Mouse (Mus musculus): ENCODE measurements at regions not wholly inside any gene's neighbourhood (a gene's known extent, or its start where the extent isn't known, plus 50 kb on each side); places are given as distances from the start of the nearest gene placed in this dataset.
"Not testable (repeated sequence)": the region's sequence is repeated elsewhere in the genome, so short reads cannot be mapped to it uniquely, and the experiment has no call there.

DNA sequence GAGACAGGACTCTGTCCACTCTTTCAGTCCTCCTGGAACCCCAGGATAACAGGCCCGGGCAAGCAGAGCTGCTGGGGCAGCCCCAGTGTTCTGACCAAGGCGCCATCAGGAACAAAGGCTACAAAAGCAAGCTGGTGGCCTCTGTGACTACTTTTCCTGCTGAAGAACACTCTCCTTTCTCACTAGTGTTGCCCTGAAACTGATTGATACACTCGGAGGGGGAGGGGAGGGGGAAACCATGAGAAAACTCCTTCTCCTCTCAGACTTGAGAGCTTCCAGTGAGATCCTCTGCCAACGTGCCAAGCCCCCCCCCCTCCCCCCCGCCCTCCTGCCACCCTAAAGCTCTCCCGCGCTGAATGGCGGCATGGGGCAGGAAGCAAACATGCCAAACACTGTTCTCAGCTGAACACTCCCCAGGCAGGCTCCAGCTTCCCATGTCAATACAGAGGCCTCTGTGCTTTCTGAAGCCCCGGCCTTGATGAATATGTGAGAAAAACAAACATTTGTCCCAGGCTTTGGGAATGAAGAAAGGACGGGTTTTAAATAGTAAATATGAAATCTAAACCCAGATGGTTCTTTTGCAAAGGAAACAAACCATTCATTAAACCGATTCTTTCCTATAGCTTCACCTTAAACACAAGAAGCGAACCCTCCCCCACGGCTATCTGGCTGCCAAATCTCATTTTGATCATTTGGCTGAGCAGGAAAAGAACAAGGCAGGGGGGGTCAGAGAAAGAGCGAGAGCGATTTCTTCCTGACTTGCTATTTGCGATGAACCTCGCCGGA is 166.3 kb upstream of the Rgma start:
- DNase-seq: no peak
- intact Hi-C loops (cut with DNase I; ENCODE audit: low total_unique reads): no loop called here

DNA sequence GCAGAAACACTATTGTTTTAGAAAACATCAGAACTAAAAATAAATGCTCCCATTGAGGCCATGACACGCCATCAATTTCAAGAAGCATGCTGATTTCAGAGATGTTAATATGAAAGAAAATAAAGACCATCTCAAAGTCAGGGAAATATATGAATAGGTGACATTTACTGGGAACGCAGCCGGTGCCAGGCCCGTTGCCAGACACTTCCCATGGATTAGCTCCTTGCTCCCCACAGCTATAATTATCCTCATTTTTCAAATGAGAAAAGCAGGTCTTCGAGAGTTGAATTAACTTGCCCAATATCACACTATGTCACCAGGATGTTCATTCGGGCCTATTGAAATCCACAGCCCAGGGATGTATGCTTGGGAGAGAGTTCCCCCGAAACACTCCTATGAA is 165.2 kb upstream of the Rgma start:
- no peak for DNase-seq
- intact Hi-C loops (cut with DNase I; ENCODE audit: low total_unique reads): no loop called here

DNA sequence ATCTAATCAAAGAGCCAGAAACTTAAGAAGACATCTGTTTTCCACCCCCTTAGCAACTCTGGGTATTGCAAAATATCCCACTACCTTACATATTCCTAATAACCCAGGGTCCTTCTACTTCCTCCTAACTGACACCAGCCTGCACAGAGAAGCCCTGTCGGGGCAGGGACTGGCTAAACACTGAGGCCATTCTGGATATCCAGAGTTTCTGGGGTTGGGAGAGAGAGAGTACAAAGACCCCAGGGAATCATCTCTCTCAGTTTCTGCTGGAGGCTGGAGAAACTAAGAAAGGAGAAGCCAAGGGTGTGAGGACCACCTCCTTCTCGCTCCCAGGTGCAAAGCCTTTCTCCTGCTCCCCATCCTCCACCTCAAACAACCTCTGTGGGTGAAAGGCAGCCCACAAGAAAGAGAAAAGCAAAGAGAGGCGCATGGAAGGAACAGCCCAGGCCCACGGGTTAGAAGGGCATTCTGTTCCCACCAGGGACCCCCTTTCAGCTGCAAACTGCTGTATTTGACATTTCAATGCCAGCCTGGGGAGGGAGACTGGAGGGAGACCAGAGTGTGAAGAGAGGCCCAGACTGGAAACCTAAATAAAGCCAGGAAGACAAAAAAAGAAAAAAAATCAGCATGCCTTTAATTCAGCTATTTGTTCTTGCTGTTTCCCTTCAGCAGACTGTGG is 152.9 kb upstream of the Rgma start:
- intact Hi-C loops (cut with DNase I; ENCODE audit: low total_unique reads): no loop called here
- DNase-seq: no peak

DNA sequence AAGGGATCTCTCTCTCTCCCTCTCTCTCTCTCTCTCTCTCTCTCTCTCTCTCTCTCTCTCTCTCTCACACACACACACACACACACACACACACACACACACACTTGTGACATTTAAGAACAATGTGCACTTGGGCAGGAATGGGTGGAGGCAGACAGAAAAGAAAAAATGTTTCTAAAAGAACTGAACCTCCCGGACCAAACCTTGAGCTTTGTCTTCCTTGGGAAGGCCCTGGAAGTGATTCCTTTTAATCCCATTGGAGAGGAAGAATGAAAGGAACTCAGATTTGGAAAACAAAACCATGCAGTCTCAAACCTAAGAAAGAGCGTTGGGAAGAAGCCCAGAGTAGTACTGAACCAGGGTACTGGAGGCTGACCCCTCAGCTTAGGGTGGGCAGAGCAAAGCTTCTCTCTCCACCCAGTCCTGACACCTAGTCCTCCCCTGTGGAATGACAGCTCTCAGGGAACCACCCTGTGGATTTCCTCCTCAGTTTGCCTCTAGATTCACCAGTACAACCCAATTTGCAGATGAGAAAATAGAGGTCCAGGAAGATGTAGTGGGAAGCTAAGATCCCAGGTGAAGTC is 152.3 kb upstream of the Rgma start:
- intact Hi-C loops (cut with DNase I; ENCODE audit: low total_unique reads): no loop called here
- DNase-seq: no peak

DNA sequence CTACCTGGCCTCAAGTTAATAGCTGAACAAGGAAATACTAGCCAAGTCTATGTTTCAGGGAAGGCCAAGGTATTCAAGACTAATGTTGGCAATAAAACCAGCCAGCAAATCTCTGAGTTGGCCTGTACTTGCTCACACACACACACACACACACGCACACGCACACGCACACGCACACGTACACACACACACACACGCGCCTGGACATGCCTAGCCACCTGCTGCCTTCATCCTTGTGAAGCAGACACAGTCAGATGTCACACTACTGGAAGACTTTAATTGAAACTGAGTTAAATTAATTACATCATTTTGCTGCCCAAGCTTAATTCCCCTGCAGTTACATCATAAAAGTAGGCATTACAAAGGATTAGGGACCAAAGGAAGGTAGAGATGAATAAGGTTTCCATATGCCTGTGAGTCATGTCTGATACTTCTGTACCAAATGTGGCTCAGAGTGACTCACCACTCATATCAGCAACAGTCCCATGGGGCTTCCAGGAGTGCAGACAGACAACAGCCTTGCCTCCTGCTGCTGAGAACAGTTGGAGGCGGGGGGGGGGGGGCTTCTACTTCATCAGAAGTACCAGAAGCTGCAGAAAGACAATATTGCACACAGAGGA is 141.7 kb upstream of the Rgma start:
- intact Hi-C loops (cut with DNase I; ENCODE audit: low total_unique reads): no loop called here
- no peak for DNase-seq

DNA sequence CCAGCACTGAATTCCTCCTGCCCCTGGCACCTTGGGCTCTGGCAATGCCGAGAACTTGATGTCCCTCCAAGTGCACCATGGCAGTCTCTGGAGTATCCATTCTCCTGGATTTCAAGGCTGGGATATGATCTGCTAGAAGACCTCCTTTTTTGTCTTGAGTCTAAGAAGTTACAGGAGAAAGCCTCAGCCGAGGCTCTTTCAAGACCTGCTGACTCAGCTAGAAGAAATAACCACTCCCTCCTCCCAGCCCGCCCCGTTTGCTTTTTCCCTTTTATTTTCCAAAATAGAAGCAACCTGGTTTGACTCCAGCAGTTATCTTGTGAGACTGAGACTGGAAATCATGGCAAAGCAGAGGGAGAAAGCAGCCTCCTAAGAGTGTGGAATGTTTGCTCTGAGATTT is 136.8 kb upstream of the Rgma start:
- intact Hi-C loops (cut with DNase I; ENCODE audit: low total_unique reads): no loop called here
- DNase-seq: no peak

DNA sequence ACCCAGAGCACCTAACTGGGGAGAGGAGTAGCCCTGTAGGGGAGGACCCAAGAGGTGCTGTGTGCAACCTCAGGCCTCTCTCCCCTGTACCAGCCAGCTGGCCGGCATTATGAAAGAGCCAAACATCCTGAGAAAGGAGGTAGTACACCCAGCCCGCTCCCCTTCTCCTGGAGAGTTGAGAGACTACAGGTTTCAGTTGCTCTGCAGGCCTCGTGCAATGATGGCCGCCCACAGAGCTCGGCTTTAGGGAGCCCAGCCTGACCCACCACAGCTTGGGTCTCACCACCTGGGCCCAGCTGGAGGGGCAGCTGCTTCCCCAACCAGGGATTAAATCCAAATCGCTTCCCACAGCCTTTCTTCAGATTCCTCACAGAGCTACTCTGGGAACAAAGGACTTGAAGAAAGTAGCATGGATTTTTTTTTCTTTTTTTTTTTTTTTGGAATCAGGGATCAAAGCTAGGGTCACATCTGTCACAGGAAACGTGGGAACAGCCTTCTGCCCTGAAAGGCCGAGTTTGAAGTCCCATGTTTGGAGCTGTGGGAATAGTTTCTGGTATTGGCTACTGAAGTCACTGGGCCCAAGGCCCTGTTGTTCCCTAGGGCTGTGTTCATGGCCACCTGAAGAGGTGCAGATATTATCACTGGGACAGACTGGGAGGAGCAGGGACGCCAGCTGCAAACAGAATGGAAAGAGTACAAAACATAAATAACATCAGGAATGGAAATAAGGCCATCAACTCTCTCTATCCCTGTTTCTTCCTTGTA is 131.5 kb upstream of the Rgma start:
- intact Hi-C loops (cut with DNase I; ENCODE audit: low total_unique reads): no loop called here
- DNase-seq: peak; percentile 26

DNA sequence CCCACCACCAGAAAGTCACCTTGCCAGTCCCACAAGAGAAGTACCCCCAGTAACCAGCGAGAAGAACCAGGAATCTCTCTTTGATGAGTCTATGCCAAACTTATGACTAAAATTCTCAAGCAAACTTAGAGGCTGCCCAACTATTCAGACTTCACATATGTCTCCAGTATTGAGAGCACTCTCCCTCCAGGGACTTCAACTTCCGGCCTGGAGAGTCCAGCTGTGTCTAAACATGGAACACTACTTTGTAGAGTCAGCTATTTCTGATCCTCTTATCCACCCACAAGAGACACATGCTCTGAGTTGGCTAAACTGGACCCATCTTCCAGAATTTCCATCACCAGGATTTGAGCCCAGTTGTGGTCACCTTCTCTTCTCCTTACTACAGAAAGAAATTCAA is 129.9 kb upstream of the Rgma start:
- DNase-seq: peak; percentile 26
- intact Hi-C loops (cut with DNase I; ENCODE audit: low total_unique reads): no loop called here

DNA sequence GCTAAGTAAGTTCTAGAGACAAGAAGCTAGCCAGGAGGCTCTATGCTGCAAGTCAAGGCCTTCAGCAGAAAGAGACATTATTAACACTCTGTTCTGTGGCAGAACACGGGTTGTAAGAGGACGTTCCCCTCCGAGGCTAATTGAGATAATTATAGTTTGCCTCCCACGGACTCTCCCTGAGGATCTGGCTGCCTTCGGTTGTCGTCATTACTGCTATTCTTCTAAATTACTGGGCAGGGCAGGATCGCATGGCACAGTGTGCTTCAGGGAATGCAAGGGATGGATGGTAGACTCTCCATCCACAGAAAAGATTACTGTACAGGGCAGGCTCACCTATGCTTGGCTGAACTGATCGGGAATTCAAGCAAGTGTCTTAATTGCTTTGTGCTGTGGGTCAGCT is 124.7 kb upstream of the Rgma start:
- DNase-seq: no peak
- intact Hi-C loops (cut with DNase I; ENCODE audit: low total_unique reads): no loop called here

DNA sequence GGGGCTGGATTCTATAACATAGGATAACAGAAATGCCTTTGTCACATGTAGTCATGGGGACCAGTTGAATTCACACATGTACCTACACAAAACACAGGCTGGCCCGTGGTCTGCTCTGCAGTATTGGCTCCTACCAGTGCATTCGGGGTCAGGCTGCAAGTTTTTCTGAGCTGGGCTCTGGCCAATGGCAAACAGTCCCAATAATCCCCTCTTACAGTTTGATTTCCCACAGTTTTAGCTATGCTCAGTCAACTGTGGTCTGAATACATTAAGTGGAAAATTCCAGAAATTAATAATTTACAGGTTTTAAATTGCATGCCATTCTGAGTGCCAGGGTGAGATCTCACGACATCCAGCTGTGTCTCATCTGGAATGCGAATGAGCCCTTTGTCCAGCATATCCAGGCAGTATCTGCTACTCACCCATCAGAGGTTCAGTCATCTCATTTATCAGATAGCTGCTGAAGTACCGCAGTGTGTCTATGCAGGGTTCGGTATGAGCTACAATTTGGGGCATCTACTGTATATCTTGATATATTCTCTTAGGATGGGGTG is 124.0 kb upstream of the Rgma start:
- no peak for DNase-seq
- intact Hi-C loops (cut with DNase I; ENCODE audit: low total_unique reads): no loop called here

DNA sequence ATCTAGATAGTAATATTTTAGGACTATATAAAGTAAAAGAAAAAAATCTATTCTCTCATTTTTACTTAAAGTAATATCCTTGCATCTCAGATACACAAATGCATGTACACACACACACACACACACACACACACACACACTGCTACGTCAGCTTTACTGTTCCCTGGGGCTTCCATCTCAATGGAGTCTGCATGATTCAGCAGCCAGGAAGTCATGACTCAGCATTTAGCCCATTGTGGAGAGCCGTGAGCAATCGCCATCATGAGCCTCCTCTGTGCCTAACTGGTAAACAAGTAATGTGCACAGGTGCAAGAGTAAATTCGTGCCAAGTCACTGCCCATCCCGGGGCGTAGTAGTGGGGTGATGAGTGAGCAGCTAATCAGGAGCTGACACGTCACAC is 120.3 kb upstream of the Rgma start:
- DNase-seq; intact Hi-C loops (cut with DNase I; ENCODE audit: low total_unique reads): not testable (repeated sequence)

DNA sequence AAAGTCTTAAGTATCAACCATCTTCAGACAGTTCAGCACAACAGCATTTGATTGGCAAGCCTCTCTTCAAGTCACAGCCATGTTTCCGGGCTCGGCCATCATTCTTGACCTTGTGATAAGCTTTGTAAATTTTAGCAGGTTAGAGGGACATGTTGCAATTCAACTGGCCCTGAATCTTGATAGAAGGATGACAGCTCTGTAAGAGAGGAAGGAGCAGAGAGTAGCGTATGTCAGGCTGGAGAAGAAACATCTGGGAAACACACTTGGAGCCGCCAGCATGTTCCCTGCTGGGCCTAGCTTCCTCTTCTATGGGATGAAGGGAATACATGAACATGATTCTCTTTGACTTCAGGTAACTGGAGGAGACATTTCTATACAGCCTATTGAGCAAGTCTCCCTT is 115.2 kb upstream of the Rgma start:
- intact Hi-C loops (cut with DNase I; ENCODE audit: low total_unique reads): no loop called here
- no peak for DNase-seq

DNA sequence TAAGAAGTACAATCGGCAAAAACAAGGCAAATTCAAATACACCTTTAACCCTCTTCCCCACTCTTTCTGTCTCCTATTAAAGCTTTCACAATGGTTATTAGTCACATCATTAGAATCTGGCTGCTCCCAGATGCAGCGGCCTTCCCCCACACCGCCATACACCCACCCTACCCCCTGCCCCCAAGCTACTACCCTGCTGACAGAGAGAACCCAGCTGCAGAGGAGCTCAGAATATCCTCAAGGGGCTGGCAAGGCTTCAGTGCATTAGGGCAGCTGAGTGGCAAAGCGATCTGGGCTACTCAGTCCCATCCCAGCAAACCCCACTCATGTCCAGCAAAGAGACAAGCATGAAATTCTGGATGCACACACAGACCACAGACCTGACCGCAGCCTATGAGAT is 113.6 kb upstream of the Rgma start:
- intact Hi-C loops (cut with DNase I; ENCODE audit: low total_unique reads): no loop called here

DNA sequence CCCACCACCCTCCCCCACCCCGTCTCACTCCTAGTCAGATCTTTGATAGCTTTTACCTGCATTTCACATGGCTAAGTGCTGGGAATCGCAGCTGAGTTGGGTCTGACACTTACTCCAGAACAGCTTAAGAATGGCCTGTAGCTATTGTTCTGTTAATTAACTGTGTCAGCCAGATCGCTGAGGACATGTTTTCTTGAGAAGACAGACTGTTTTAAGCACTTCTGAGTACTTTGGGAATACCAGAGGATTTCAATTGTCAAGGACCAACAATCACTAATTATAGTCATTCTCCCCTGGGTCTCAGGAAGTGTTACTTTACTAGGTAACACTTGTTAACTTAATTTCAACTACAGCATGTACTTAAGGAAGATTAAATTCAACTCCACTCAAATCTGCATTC is 112.8 kb upstream of the Rgma start:
- intact Hi-C loops (cut with DNase I; ENCODE audit: low total_unique reads): no loop called here
- no peak for DNase-seq

More for the DNA sequence above, 113.6 kb upstream of the Rgma start:
- no peak for DNase-seq

DNA sequence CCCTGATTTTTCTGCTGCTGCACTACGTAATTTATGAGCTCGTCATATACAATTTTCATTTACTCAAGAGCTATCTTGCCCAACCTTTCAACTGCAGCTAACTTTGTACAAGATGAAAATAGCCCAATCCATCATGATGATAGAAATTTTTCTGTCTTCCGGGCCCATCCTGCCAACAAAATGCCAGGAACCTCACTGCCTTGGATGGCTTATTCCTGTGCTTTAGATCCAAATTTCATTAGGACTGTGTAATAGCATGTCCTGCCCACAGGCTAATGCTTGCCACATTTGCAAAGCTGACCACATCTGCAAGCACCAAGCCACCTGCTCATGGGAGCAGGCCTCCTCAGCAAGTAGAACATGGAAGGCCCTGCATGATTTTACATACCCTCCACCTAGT is 105.7 kb upstream of the Rgma start:
- intact Hi-C loops (cut with DNase I; ENCODE audit: low total_unique reads): no loop called here
- no peak for DNase-seq

DNA sequence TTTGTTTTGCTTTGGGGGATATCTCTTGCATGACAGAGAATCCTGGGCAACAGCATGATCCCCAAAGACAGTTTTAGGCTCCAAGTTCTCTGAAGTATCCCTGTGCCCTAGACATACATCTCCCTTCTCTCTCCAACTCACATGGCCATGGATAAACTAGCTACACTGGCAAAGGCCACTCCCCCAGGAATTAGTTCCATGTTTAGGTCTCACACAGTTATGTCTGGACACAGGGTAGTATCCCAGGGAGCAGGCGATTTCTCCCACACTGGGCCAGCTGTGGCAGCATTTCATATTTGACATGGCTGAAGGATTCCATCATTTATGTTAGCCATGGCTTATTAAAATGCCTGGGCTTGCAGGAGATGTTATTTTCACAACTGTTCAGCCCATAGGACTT is 102.5 kb upstream of the Rgma start:
- intact Hi-C loops (cut with DNase I; ENCODE audit: low total_unique reads): no loop called here
- DNase-seq: no peak

DNA sequence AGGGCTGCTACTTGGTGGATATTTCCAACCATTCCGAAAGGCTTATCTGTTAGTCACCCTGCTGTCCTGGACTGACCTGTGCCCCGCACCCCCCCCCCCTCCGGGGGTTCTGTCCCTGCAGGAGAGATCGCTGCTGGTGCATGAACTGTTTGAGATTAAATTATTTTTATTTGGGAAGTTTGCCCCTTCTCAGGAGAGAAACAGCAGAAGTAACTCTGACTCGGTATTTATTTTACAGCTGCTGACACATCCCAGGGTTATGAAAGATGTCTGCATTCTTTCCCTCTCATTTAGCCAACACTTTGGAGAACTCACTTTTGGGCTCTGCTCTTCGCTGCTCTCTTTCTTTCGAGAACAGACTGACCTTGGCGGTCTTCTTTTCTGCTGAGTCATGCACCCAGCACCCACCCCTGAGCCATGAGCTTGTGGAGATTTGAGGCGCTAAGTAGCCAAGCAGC is 99.5 kb upstream of the Rgma start:
- DNase-seq: peak; percentile 75
- intact Hi-C loops (cut with DNase I; ENCODE audit: low total_unique reads): no loop called here

DNA sequence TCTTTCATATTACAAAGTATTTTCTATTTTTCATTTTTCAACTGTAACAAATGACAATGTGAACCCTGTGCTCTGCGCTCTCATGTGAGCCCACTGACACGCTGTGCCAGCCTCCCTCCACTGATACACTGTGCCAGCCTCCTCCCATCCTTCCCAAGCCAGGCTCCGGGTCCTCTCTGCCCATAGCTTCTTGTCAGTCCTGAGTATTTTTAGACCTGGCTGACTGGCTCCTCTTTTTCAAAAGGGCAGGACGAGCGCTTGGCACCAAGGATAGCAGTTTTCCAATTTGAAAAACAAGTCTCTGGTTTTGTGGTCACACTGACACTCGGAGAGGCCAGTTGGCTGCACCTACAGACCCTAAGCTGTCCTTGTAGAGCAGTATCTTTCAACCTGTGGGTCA is 96.7 kb upstream of the Rgma start:
- intact Hi-C loops (cut with DNase I; ENCODE audit: low total_unique reads): no loop called here
- peak; percentile 73 for DNase-seq

DNA sequence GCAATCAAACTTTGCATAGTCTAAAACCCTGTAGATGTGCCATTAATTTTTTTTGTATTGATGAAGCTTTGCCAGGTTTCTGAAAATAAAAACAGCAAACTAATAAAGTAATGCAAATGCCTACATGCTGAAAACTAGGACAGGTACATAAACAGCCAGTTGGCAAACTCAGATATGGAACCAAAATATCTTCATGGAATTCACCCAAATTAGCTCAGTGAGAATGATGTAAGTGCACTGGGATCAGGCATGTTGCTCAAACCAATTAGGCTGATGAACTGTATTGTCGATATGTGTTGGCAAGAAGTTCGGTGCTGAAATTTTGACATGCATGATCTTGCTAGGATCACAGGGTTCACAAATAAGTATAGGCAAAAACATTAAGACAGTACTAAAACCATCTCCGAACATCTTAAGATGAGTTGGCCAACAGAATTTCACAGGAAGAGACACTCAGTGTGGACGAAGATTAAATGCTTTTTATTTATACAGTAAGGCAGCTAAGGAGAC is 95.3 kb upstream of the Rgma start:
- intact Hi-C loops (cut with DNase I; ENCODE audit: low total_unique reads): no loop called here
- DNase-seq: no peak
